Mouse (Mus musculus) midbrain, embryonic 11.5 days (tissue): Measurements from ENCODE around the gene Adgra3. TPM values are rescaled to one million over a fixed set of nuclear protein-coding genes. Genes with fewer than 3 reads are reported as not detected.
A peak's percentile ranks its signal among the peaks of the same experiment; 100 is the strongest.

ENCODE experiments used
- ATAC-seq: fragments of 200-750 bp; cut with Nextera tagmentation; 2 replicates; pipeline ENCODE4 v1.8.0; 2017; ENCODE audit warnings: moderate TSS enrichment, moderate library complexity; ENCODE audit not compliant: low FRiP score
- DNase-seq: peaks from one replicate; pipeline ENCODE4 v3.0.0; 2015; ENCODE audit warnings: low spot score; ENCODE audit errors: missing footprints
- H3K27ac ChIP-seq: fragments of 300-500 bp; sonication (generic); 2 replicates; pipeline ENCODE4 v1.5.1; 2014; ENCODE audit warnings: low read depth, low read length
- H3K27me3 ChIP-seq: fragments of 300-500 bp; sonication (generic); 2 replicates; pipeline ENCODE4 v1.6.1; 2014; ENCODE audit warnings: mild to moderate bottlenecking, low read length, moderate library complexity, mixed read lengths; ENCODE audit not compliant: control insufficient read depth, insufficient read depth
- H3K36me3 ChIP-seq: fragments of 300-500 bp; sonication (generic); 2 replicates; pipeline ENCODE4 v1.6.1; 2014; ENCODE audit warnings: mild to moderate bottlenecking, low read length, moderate library complexity, mixed read lengths; ENCODE audit not compliant: control insufficient read depth, insufficient read depth
- H3K4me1 ChIP-seq: fragments of 300-500 bp; sonication (generic); 2 replicates; pipeline ENCODE4 v1.6.1; 2014; ENCODE audit warnings: low read length; ENCODE audit not compliant: control insufficient read depth, insufficient read depth
- H3K4me2 ChIP-seq: fragments of 300-500 bp; sonication (generic); 2 replicates; pipeline ENCODE4 v1.6.1; 2014; ENCODE audit warnings: mild to moderate bottlenecking, moderate library complexity
- H3K4me3 ChIP-seq: fragments of 300-500 bp; sonication (generic); 2 replicates; pipeline ENCODE4 v1.5.1; 2014; ENCODE audit warnings: low read depth, low read length
- H3K9ac ChIP-seq: fragments of 300-500 bp; sonication (generic); 2 replicates; pipeline ENCODE4 v1.6.1; 2014; ENCODE audit warnings: low read length
- H3K9me3 ChIP-seq: fragments of 300-500 bp; sonication (generic); 2 replicates; pipeline ENCODE4 v1.6.1; 2016; ENCODE audit warnings: low read length; ENCODE audit not compliant: control insufficient read depth
- WGBS: fragments of 180-500 bp; shearing (Covaris S2); extraction: QIAGEN DNeasy Blood & Tissue Kit; methylation state at CpG from one replicate; pipeline ENCODE4 v1.1.7; 2014; 5-methylcytosine and 5-hydroxymethylcytosine counted together
- polyA plus RNA-seq: library from polyadenylated mRNA; unstranded; fragments of >200 nt; fragmentation: Nextera tagmentation; extraction: Ambion mirVana; gene quantifications from 2 replicates; pipeline ENCODE4 v1.2.1, GENCODE M21; 2014

The Adgra3 gene
- polyA plus RNA-seq, 1 experiment from 2014 or later, result 41.2 TPM

- Histone ChIP-seq H3K9me3 (no peaks in the 10 kb centered on the region), H3K4me2 (no peak overlapping the region), H3K36me3 (0 out of 2 replicates have a peak, but pooled peaks cover 2% of the 10 kb centered on the region), H3K9ac (no peak overlapping the region), H3K27me3 (no peaks in the 10 kb centered on the region), H3K27ac (no peak overlapping the region), H3K4me3 (no peak overlapping the region), H3K4me1 (no peaks in the 10 kb centered on the region)
- DNase-seq (no peak), ATAC-seq (no peak)
- 73% methylated on average over 9 of the region's 9 CpGs for WGBS
Observed at GRCm38 (mm10) chr5:49999764-50000163, 59.0 kb downstream of the Adgra3 start.

DNA sequence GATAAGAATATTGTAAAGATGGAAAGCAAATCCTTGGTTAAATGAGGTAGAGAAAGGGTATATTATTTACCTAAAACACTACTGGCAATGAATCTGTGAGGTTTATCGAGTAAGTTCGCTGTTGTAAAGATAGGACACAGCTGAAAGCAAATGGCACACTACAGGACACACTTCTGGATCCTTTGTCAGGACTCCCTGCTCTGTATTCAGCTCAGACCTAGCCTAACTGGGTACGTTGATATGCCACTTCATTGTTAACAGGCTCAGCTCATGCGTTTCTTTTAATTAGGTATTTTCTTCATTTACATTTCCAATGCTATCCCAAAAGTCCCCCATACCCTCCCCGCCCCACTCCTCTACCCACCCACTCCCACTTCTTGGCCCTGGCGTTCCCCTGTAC lies 61.8 kb downstream of the Adgra3 start:
- no peak overlapping the region for H3K4me3 ChIP-seq
- WGBS, result 89% methylated on average over 6 of the region's 6 CpGs
- no peaks in the 10 kb centered on the region for H3K27me3 ChIP-seq
- no peaks in the 10 kb centered on the region for H3K4me1 ChIP-seq
- no peak overlapping the region for H3K9ac ChIP-seq
- no peaks in the 10 kb centered on the region for H3K9me3 ChIP-seq
- H3K27ac ChIP-seq, result no peak overlapping the region
- no peak for ATAC-seq
- H3K36me3 ChIP-seq, result 0 out of 2 replicates have a peak, but pooled peaks cover 2% of the 10 kb centered on the region
- no peak for DNase-seq
- no peak overlapping the region for H3K4me2 ChIP-seq

DNA sequence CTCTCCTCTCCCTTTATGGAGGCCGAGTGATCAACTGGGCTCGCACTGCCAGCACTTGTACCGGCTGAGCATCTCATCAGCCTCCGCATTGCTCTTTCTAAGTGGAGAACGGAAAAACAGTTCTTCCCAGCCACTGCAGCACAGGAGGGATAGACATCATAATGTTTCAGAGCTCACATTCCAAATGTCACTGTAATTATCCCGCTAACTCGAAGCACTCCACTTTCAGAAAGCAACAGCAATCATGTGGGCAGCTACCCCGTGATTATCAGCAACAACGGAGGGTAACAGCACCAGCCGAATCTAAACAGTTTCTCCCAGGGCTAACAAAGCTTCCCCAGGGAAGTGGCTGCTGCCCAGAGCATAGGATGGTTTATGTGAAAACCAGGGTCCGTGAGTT lies 62.3 kb downstream of the Adgra3 start:
- H3K9ac ChIP-seq, result no peak overlapping the region
- no peak overlapping the region for H3K4me3 ChIP-seq
- no peaks in the 10 kb centered on the region for H3K4me1 ChIP-seq
- WGBS, result 86% methylated on average over 11 of the region's 11 CpGs
- no peak overlapping the region for H3K4me2 ChIP-seq
- H3K27me3 ChIP-seq, result no peaks in the 10 kb centered on the region
- H3K27ac ChIP-seq, result no peak overlapping the region; the same call in 1 of the 2 replicates
- no peak for ATAC-seq
- H3K9me3 ChIP-seq, result no peaks in the 10 kb centered on the region
- 0 out of 2 replicates have a peak, but pooled peaks cover 2% of the 10 kb centered on the region for H3K36me3 ChIP-seq
- no peak for DNase-seq

DNA sequence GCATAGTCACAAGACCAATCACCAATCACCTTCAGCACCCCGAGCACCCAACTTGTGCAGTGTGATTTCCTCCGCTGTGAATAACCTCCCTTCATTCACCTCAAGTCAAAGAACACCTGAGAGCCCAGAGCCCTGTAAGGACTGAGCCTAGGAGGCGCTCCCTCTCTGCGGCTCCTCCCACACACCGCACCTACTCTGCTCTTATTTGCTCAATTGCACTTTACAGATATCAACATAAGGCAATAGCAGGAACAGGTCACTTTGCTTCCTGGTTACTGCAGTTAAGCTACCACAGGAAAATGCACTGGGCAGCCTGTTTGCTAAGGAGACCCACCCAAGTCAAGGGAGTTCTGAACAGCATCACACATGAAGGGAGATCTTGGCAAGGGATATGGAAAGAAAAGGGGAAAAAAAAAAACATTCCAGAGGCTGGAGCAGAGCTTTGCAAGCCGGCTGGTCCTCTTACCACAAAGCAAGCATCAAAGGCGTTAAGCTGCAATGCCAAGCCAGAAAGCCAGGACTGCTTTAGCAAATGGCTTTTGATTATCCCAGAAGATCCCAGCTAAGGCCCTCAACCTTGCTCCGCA lies 68.0 kb downstream of the Adgra3 start:
- H3K4me3 ChIP-seq, result no peak overlapping the region

GRCm38 (mm10) chr5:49988015-49988798 lies 70.6 kb downstream of the Adgra3 start:
- H3K27ac ChIP-seq, result no peak overlapping the region
- DNase-seq (no peak), ATAC-seq (no peak)
- WGBS, result 83% methylated on average over 10 of the region's 10 CpGs
- no peak overlapping the region for H3K9ac ChIP-seq
- no peaks in the 10 kb centered on the region for H3K4me1 ChIP-seq
- H3K4me3 ChIP-seq, result no peak overlapping the region
- peaks cover 6% of the 10 kb centered on the region for H3K36me3 ChIP-seq
- no peak overlapping the region for H3K4me2 ChIP-seq
- no peaks in the 10 kb centered on the region for H3K9me3 ChIP-seq
- no peaks in the 10 kb centered on the region for H3K27me3 ChIP-seq

More for the DNA sequence above, 68.0 kb downstream of the Adgra3 start:
- H3K4me1 ChIP-seq, result no peaks in the 10 kb centered on the region
- H3K36me3 ChIP-seq, result peaks cover 3% of the 10 kb centered on the region; the same call in 1 of the 2 replicates
- H3K27me3 ChIP-seq, result no peaks in the 10 kb centered on the region
- 90% methylated on average over 8 of the region's 8 CpGs for WGBS
- no peak overlapping the region for H3K27ac ChIP-seq
- ATAC-seq (no peak), DNase-seq (no peak)
- H3K4me2 ChIP-seq, result no peak overlapping the region
- no peak overlapping the region for H3K9ac ChIP-seq
- no peaks in the 10 kb centered on the region for H3K9me3 ChIP-seq

DNA sequence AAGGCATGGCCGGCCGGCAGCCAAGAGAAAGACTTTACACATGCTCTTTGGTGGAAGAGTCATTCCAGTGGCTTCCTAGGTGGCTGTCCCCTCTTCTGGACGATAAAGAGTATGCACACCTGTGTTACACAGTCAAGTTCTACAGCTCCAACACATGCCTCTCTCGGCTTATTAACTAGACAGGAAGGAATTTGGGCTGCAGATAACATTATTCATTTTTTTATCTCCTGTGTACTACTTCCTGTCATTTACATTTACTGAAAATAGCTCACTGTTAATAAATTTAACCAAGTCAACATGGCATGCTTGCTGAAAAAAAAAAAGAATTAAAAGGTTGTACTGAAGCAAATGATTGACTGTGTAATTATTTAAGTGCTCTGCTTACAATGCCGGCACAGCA lies 78.1 kb downstream of the Adgra3 start:
- WGBS, result 87% methylated on average over 5 of the region's 5 CpGs

GRCm38 (mm10) chr5:49979246-49979645 lies 79.6 kb downstream of the Adgra3 start:
- DNase-seq (no peak), ATAC-seq (no peak)
- no peaks in the 10 kb centered on the region for H3K4me1 ChIP-seq
- H3K4me2 ChIP-seq, result no peak overlapping the region
- H3K27me3 ChIP-seq, result no peaks in the 10 kb centered on the region
- no peak overlapping the region for H3K4me3 ChIP-seq
- WGBS, result 92% methylated on average over 14 of the region's 14 CpGs
- no peaks in the 10 kb centered on the region for H3K9me3 ChIP-seq
- H3K27ac ChIP-seq, result no peak overlapping the region
- H3K9ac ChIP-seq, result no peak overlapping the region
- H3K36me3 ChIP-seq, result peaks cover 8% of the 10 kb centered on the region

More for the DNA sequence above, 78.1 kb downstream of the Adgra3 start:
- H3K36me3 ChIP-seq, result peaks cover 8% of the 10 kb centered on the region
- H3K4me1 ChIP-seq, result no peaks in the 10 kb centered on the region
- no peak overlapping the region for H3K9ac ChIP-seq
- H3K9me3 ChIP-seq, result no peaks in the 10 kb centered on the region
- no peak for ATAC-seq
- DNase-seq, result no peak
- H3K4me2 ChIP-seq, result no peak overlapping the region
- H3K4me3 ChIP-seq, result no peak overlapping the region
- H3K27me3 ChIP-seq, result no peaks in the 10 kb centered on the region
- H3K27ac ChIP-seq, result no peak overlapping the region

DNA sequence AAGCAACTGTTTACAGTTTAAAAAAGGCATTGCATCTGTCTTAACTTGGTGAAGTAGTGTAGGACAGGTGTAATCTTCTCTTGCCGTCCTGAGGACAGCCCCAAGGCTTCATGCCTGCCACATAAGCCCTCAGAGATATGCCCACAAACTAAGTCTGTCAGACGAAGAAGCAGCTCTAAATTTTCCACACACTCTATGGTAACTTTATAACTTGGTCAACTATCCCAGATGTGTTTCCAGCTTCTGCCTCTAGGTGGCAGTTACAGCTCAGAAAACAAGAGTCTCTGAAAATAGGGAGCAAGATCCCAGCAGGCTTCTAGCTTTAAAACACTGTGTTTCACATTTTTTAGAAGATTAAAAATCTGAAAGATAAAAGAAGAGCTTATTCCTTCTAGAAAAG lies 82.8 kb downstream of the Adgra3 start:
- Histone ChIP-seq H3K9ac (no peak overlapping the region), H3K4me3 (no peak overlapping the region), H3K9me3 (no peaks in the 10 kb centered on the region), H3K27ac (no peak overlapping the region), H3K27me3 (no peaks in the 10 kb centered on the region), H3K4me2 (no peak overlapping the region), H3K36me3 (peaks cover 7% of the 10 kb centered on the region; the same call in 1 of the 2 replicates), H3K4me1 (no peaks in the 10 kb centered on the region)
- DNase-seq (peak; percentile 92), ATAC-seq (peak; percentile 41)
- 61% methylated on average over 2 of the region's 2 CpGs for WGBS

GRCm38 (mm10) chr5:49974211-49974610 lies 84.6 kb downstream of the Adgra3 start:
- Histone ChIP-seq H3K4me3 (no peak overlapping the region), H3K27me3 (no peaks in the 10 kb centered on the region), H3K4me2 (no peak overlapping the region), H3K36me3 (peaks cover 6% of the 10 kb centered on the region; the same call in 1 of the 2 replicates), H3K9ac (no peak overlapping the region), H3K27ac (no peak overlapping the region), H3K9me3 (no peaks in the 10 kb centered on the region), H3K4me1 (no peaks in the 10 kb centered on the region)
- 93% methylated on average over 4 of the region's 4 CpGs for WGBS
- DNase-seq (no peak), ATAC-seq (no peak)
